Mouse (Mus musculus): ENCODE measurements at regions not wholly inside any gene's neighbourhood (a gene's known extent, or its start where the extent isn't known, plus 50 kb on each side); places are given as distances from the start of the nearest gene placed in this dataset.

- Histone ChIP-seq H3K9ac (replicated peaks; ENCODE audit: low read length, poor library complexity, severe bottlenecking) (no peak overlapping the region), H3K9me3 (ENCODE audit: low read length) (no peaks in the 10 kb centered on the region), H3K27ac (ENCODE audit: low read depth, low read length) (no peak overlapping the region), H3K4me1 (ENCODE audit: insufficient read depth, low read length) (no peaks in the 10 kb centered on the region), H3K4me3 (ENCODE audit: low read depth, low read length) (no peak overlapping the region), H3K36me3 (ENCODE audit: insufficient read depth, low read length) (no peaks in the 10 kb centered on the region), H3K27me3 (ENCODE audit: insufficient read depth, low read length) (no peaks in the 10 kb centered on the region), H3K4me2 (ENCODE audit: low read depth, low read length, poor library complexity, severe bottlenecking) (no peak overlapping the region)
- no peak for TF ChIP-seq CTCF (IDR thresholded peaks at IDR 0.05)
- DNase-seq (ENCODE audit: low spot score) (no peak), ATAC-seq (ENCODE audit: low FRiP score) (no peak)
- WGBS = 39% methylated on average over 5 of the region's 5 CpGs
These were observed 96.6 kb upstream of the Speer3 start for GRCm38 (mm10) chr5:13694847-13695246.
